Mouse (Mus musculus): Measurements from ENCODE around the gene Slc22a22. TPM values are rescaled to one million over a fixed set of nuclear protein-coding genes. Genes with fewer than 3 reads are reported as not detected.

Gene Slc22a22
- polyA plus RNA-seq, 1 experiment: not detected

DNA sequence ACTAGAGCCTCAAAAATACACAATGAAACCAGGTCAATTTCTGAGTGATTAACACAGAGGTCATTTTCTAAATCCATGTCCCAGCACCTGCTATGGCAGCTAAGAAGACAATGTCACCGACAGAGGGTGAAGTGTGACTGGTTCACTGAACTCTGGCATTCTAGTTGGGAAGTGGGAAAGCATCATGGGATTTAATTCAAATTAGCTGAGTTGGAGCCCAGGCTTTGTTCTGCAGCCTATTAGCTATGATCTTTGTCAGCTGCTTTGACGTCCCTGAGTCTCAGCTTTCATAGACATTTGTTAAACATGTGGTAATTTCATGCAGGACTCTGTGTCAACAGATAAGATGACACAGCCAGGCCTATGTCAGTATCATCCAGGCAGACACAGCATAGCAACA is 5.1 kb upstream of the Slc22a22 start:
- Histone ChIP-seq H3K79me2 (ENCODE audit: control insufficient read depth, insufficient read depth) (no peaks in the 10 kb centered on the region), H3K4me2 (ENCODE audit: low read depth) (no peak overlapping the region), H3ac (ENCODE audit: control insufficient read depth, insufficient read length) (no peak overlapping the region), H3K36me3 (ENCODE audit: control insufficient read depth, insufficient read depth) (no peaks in the 10 kb centered on the region), H3K4me3 (no peak overlapping the region), H3K27me3 (ENCODE audit: control insufficient read depth, insufficient read depth, insufficient read length) (no peaks in the 10 kb centered on the region)
- TF ChIP-seq TCF3 (IDR thresholded peaks at IDR 0.05; ENCODE audit: insufficient read length, low read depth) (no peak), MAX (IDR thresholded peaks at IDR 0.05; ENCODE audit: low read depth) (no peak), TCF12 (IDR thresholded peaks at IDR 0.05; ENCODE audit: insufficient read depth, poor library complexity, severe bottlenecking) (no peak), CEBPB (IDR thresholded peaks at IDR 0.05; ENCODE audit: insufficient read depth, poor library complexity, severe bottlenecking) (no peak), POLR2A (IDR thresholded peaks at IDR 0.05; ENCODE audit: insufficient read length, low read depth) (no peak), POLR2AphosphoS2 (IDR thresholded peaks at IDR 0.05; ENCODE audit: insufficient read length, low read depth) (no peak), USF1 (IDR thresholded peaks at IDR 0.05; ENCODE audit: low read depth) (no peak), SRF (IDR thresholded peaks at IDR 0.05; ENCODE audit: control insufficient read depth, insufficient read length, low read depth) (no peak), E2F4 (IDR thresholded peaks at IDR 0.05; ENCODE audit: insufficient read depth) (no peak), MYOG (IDR thresholded peaks at IDR 0.05; ENCODE audit: control insufficient read depth in 1 of 3, insufficient read depth in 1 of 3, insufficient read length in 2 of 3, low read depth in 2 of 3) (no peak)

DNA sequence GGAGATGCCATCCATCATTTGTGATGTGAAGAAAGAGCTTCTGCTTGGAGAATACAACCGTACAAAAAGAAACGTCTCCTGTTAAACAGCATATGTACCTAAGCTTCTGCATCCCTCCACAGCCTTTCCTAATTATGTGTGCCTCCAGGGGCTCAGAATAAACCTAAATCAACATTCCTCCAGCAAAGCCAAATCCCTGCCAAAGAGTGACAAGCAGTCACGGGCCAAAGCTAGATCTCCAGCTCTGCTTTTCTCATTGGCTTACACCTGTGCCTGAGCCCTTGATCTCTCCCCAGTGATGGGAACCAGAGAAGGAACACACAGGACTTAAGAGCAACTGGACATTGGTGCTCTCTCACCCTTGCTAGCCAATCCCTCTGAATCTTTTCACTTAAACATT is 5.8 kb downstream of the Slc22a22 start:
- H3K4me2 ChIP-seq (ENCODE audit: low read depth): no peak overlapping the region
- peaks cover 10% of the 10 kb centered on the region for H3K27me3 ChIP-seq (ENCODE audit: control insufficient read depth, insufficient read depth, insufficient read length)
- H3K79me2 ChIP-seq (ENCODE audit: control insufficient read depth, insufficient read depth): no peaks in the 10 kb centered on the region
- TF ChIP-seq TCF12 (IDR thresholded peaks at IDR 0.05; ENCODE audit: insufficient read depth, poor library complexity, severe bottlenecking) (no peak), E2F4 (IDR thresholded peaks at IDR 0.05; ENCODE audit: insufficient read depth) (no peak), TCF3 (IDR thresholded peaks at IDR 0.05; ENCODE audit: insufficient read length, low read depth) (no peak), REST (IDR thresholded peaks at IDR 0.05; ENCODE audit: insufficient read depth, insufficient read length) (no peak), POLR2AphosphoS2 (IDR thresholded peaks at IDR 0.05; ENCODE audit: insufficient read length, low read depth) (no peak), POLR2A (IDR thresholded peaks at IDR 0.05; ENCODE audit: insufficient read length, low read depth) (no peak), CEBPB (IDR thresholded peaks at IDR 0.05; ENCODE audit: insufficient read depth, poor library complexity, severe bottlenecking) (no peak), MAX (IDR thresholded peaks at IDR 0.05; ENCODE audit: low read depth) (no peak), MYOD1 (IDR thresholded peaks at IDR 0.05; ENCODE audit: control insufficient read depth in 1 of 3, insufficient read length in 2 of 3, low read depth in 2 of 3) (no peak), USF1 (IDR thresholded peaks at IDR 0.05; ENCODE audit: low read depth) (no peak), MYOG (IDR thresholded peaks at IDR 0.05; ENCODE audit: control insufficient read depth in 1 of 3, insufficient read depth in 1 of 3, insufficient read length in 2 of 3, low read depth in 2 of 3) (no peak), SRF (IDR thresholded peaks at IDR 0.05; ENCODE audit: control insufficient read depth, insufficient read length, low read depth) (no peak)
- no peaks in the 10 kb centered on the region for H3K36me3 ChIP-seq (ENCODE audit: control insufficient read depth, insufficient read depth)
- H3K4me3 ChIP-seq: no peak overlapping the region
- no peak overlapping the region for H3ac ChIP-seq (ENCODE audit: control insufficient read depth, insufficient read length)

DNA sequence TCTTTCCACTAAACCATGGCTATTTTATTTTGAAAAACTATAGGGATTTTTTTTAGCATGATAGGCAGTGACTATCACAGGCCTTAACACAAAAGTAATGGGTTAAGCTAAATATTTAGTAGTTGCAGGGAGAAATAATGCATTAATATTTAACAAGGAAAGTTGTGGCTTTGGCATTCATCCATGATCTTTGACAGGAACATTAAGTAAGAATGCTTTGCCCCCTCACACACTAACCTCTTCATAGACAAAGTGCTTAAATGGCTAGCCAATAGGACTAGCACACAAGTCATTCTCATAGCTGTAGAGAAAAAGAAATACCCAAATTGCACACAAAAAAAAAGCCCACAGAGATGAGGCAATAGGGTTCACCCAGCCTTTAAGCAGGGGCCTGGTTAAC is 11.4 kb downstream of the Slc22a22 start:
- H3K4me2 ChIP-seq (ENCODE audit: low read depth): no peak overlapping the region
- no peaks in the 10 kb centered on the region for H3K79me2 ChIP-seq (ENCODE audit: control insufficient read depth, insufficient read depth)
- no peak overlapping the region for H3K4me3 ChIP-seq
- no peak overlapping the region for H3ac ChIP-seq (ENCODE audit: control insufficient read depth, insufficient read length)
- no peaks in the 10 kb centered on the region for H3K36me3 ChIP-seq (ENCODE audit: control insufficient read depth, insufficient read depth)
- TF ChIP-seq MYOG (IDR thresholded peaks at IDR 0.05; ENCODE audit: control insufficient read depth in 1 of 3, insufficient read depth in 1 of 3, insufficient read length in 2 of 3, low read depth in 2 of 3) (no peak), MAX (IDR thresholded peaks at IDR 0.05; ENCODE audit: low read depth) (no peak), USF1 (IDR thresholded peaks at IDR 0.05; ENCODE audit: low read depth) (no peak)
- peaks cover under 1% of the 10 kb centered on the region for H3K27me3 ChIP-seq (ENCODE audit: control insufficient read depth, insufficient read depth, insufficient read length)

DNA sequence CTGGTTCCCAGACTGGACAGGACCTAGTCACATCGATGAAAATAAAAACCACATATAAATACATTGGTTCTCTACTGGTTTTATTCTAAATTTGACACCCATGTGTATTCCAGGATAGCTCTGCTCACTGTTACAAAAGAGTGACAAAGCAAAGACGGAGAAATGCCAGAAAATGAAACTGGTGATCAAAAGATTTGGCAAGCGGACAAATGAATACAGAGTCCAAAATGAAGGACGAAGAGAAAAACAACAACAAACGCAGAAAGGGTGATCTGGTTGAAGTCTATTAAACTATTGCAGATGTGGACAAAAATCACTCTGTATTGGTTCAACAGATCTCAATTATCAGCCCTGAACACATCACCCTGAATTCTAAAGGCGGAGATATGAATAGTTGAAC is 12.4 kb downstream of the Slc22a22 start:
- no peaks in the 10 kb centered on the region for H3K36me3 ChIP-seq (ENCODE audit: control insufficient read depth, insufficient read depth)
- H3K4me3 ChIP-seq: no peak overlapping the region
- H3K4me2 ChIP-seq (ENCODE audit: low read depth): no peak overlapping the region
- no peaks in the 10 kb centered on the region for H3K27me3 ChIP-seq (ENCODE audit: control insufficient read depth, insufficient read depth, insufficient read length)
- TF ChIP-seq SRF (IDR thresholded peaks at IDR 0.05; ENCODE audit: control insufficient read depth, insufficient read length, low read depth) (no peak), REST (IDR thresholded peaks at IDR 0.05; ENCODE audit: insufficient read depth, insufficient read length) (no peak), E2F4 (IDR thresholded peaks at IDR 0.05; ENCODE audit: insufficient read depth) (no peak), MYOD1 (IDR thresholded peaks at IDR 0.05; ENCODE audit: control insufficient read depth in 1 of 3, insufficient read length in 2 of 3, low read depth in 2 of 3) (no peak), TCF3 (IDR thresholded peaks at IDR 0.05; ENCODE audit: insufficient read length, low read depth) (no peak), CEBPB (IDR thresholded peaks at IDR 0.05; ENCODE audit: insufficient read depth, poor library complexity, severe bottlenecking) (no peak), POLR2A (IDR thresholded peaks at IDR 0.05; ENCODE audit: insufficient read length, low read depth) (no peak), MAX (IDR thresholded peaks at IDR 0.05; ENCODE audit: low read depth) (no peak), MYOG (IDR thresholded peaks at IDR 0.05; ENCODE audit: control insufficient read depth in 1 of 3, insufficient read depth in 1 of 3, insufficient read length in 2 of 3, low read depth in 2 of 3) (no peak), TCF12 (IDR thresholded peaks at IDR 0.05; ENCODE audit: insufficient read depth, poor library complexity, severe bottlenecking) (no peak), POLR2AphosphoS2 (IDR thresholded peaks at IDR 0.05; ENCODE audit: insufficient read length, low read depth) (no peak), USF1 (IDR thresholded peaks at IDR 0.05; ENCODE audit: low read depth) (no peak)
- H3ac ChIP-seq (ENCODE audit: control insufficient read depth, insufficient read length): no peak overlapping the region
- no peaks in the 10 kb centered on the region for H3K79me2 ChIP-seq (ENCODE audit: control insufficient read depth, insufficient read depth)

DNA sequence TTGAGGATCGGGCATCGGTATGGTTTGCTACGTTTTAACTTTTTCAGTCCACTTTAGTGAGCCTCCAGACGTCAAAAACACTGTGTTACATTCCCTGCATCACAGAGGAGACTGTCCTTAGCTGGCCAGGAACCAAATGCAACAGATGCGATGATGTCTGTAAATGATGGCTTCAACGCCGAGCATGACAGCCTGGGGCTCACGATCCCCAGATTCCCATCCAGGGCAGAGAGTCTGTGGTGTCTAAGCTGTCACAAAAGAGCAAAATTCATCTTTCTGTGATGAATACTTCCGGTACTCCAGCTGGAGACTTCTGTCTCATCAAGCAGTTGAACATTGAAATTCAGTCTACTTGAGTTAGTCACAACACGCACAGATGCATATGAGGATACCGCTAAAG is 13.4 kb downstream of the Slc22a22 start:
- Histone ChIP-seq H3ac (ENCODE audit: control insufficient read depth, insufficient read length) (no peak overlapping the region), H3K36me3 (ENCODE audit: control insufficient read depth, insufficient read depth) (no peaks in the 10 kb centered on the region), H3K4me2 (ENCODE audit: low read depth) (no peak overlapping the region), H3K27me3 (ENCODE audit: control insufficient read depth, insufficient read depth, insufficient read length) (no peaks in the 10 kb centered on the region), H3K79me2 (ENCODE audit: control insufficient read depth, insufficient read depth) (no peaks in the 10 kb centered on the region), H3K4me3 (no peak overlapping the region)
- TF ChIP-seq SRF (IDR thresholded peaks at IDR 0.05; ENCODE audit: control insufficient read depth, insufficient read length, low read depth): no peak
- TF ChIP-seq MAX (IDR thresholded peaks at IDR 0.05; ENCODE audit: low read depth): no peak
- TF ChIP-seq POLR2A (IDR thresholded peaks at IDR 0.05; ENCODE audit: insufficient read length, low read depth): no peak
- TF ChIP-seq E2F4 (IDR thresholded peaks at IDR 0.05; ENCODE audit: insufficient read depth): no peak
- no peak for TF ChIP-seq REST (IDR thresholded peaks at IDR 0.05; ENCODE audit: insufficient read depth, insufficient read length)
- no peak for TF ChIP-seq MYOD1 (IDR thresholded peaks at IDR 0.05; ENCODE audit: control insufficient read depth in 1 of 3, insufficient read length in 2 of 3, low read depth in 2 of 3)
- TF ChIP-seq USF1 (IDR thresholded peaks at IDR 0.05; ENCODE audit: low read depth): no peak
